Mouse (Mus musculus) B cell, adult 2 months (primary cell): Measurements from ENCODE around the gene Gm572.

ENCODE experiments used
- DNase-seq, 2 experiments: peaks; one replicate each; pipeline ENCODE4 v3.0.0; 2022

The Gm572 gene

DNA sequence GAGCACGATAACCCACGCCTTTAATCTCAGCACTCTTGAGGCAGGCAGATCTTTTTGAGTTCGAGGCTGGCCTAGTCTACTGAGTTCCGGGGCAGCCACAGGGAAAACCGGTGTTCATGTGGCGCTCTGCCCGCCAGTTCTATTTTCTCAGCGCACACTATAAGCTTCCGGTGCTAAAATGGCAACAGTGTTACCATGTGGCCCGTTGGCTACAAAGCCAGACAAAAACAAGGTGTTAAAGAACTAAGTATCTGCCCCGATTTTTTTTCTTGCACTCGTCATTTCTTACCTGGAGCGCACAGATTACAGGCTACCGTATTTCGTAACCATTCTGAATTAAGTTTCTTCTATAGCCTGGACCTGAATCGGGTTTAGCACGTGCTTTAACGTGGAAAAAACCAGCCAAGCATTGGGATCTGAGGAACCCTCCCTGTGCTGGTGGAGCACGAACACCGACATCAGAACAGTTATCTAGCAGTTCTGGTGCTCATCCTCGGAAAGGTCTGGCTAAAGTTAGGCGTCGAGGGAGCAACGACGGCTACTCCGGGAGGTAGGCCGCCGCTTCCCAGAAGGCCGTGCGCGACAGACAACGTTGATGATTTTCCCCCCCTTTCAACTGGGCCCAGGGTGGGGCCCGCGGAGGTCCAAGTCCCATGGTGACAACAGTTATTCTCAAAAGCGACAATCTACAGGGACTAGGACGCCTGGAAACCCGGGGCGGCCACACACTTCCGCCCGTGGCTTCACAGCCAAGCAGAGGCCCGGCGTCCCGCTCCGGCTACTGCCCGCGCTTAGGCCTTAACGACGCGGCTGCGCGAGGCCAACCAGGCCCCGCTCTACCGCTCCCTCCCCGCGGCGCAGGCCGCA lies 17.1 kb upstream of the Gm572 start:
- DNase-seq, result peak; percentile 60 to 62

GRCm38 (mm10) chr4:148626623-148627185 lies 16.4 kb upstream of the Gm572 start, which contains the start of gene Tardbp:
TSS of gene Tardbp (minus strand) at chr4:148627019.
- DNase-seq, result peak; percentile 98

GRCm38 (mm10) chr4:148627246-148627645 lies 15.9 kb upstream of the Gm572 start:
- no peak for DNase-seq

- no peak for DNase-seq
These were observed 11.0 kb upstream of the Gm572 start for GRCm38 (mm10) chr4:148632013-148632692.

GRCm38 (mm10) chr4:148633395-148634061 lies 9.6 kb upstream of the Gm572 start:
- no peak for DNase-seq

GRCm38 (mm10) chr4:148635309-148635708 lies 7.8 kb upstream of the Gm572 start:
- no peak for DNase-seq

DNA sequence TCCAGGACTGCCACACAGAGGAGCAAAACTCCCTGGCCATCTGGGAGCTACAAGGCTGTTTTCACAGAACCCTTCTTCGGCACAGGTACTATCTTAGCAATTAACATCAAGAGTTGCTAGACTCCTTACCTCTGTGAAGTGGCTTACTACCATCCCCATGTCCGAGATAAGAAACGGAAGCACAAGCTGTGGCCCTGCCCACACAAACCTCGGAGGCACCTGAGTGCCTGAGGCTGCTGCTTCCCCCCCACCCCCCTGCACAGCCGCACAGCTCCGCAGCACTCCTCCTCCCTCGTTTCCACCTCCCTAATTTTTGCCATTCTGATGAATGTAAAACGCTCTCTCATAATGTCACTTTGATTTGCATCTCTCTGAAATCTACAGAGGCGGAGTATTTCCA lies 4.8 kb upstream of the Gm572 start:
- DNase-seq, result no peak

GRCm38 (mm10) chr4:148639455-148639854 lies 3.7 kb upstream of the Gm572 start:
- no peak for DNase-seq

- DNase-seq, result no peak
These were observed 2.0 kb upstream of the Gm572 start for GRCm38 (mm10) chr4:148641121-148641520.

GRCm38 (mm10) chr4:148644157-148644511 lies 1.0 kb downstream of the Gm572 start:
- peak; percentile 84 to 87 for DNase-seq

DNA sequence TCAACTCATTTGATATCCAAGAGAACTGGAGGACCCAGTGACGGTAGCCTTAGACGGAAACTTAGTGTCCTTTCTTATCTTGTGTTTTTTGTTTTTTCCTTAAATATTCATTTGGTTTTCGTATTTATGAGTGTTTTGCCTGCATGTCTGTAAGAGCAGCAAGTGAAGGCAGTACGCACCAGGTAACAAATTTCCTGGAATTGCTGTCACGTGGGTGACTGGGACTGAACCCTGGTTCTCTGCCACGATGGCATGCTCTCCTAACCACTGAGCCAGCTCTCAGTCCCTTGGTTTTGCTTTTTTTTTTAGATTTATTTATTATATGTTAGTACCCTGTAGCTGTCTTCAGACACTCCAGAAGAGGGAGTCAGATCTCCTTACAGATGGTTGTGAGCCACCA lies 1.8 kb downstream of the Gm572 start:
- no peak for DNase-seq

- DNase-seq, result no peak
These were observed 3.5 kb downstream of the Gm572 start for GRCm38 (mm10) chr4:148646616-148647015.

DNA sequence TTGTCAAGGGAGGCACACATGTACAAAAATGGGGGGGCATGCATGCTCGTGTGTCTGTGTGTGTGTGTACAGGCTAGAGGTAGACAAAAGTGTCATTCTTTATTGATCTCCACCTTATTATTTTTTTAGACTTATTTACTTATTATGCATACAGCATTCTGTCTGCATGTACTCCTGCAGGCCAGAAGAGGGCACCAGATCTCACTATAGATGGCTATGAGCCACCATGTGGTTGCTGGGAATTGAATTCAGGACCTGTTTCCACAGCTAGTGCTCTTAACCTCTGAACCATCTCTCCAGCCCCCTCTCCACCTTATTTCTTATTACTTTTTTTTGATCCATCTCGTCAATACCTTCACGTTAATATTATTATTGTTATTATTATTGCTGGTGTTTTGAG lies 6.2 kb downstream of the Gm572 start:
- DNase-seq, result peak in 1 of 2 experiments; percentile 12

DNA sequence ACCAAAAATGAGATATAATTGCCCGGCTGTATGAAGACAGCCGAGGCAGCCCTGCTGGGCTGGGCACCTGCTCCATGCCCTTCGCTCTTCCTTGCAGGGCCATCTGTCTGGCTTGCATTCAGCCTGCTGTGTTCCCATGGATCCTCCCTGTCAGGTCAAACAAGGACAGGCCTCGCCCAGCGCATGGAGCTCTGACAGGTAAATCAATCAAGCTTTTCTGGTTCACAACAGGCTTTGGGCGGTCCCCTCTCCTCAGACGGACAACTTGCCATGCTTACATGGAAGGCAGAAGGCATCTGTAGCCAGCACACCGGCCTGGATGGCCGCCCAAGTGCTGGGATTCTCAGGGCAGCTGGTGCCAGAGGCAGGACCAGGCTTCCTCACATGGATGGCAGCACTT lies 7.9 kb downstream of the Gm572 start:
- no peak for DNase-seq

- DNase-seq, result peak; percentile 13 to 28
These were observed 11.7 kb downstream of the Gm572 start for GRCm38 (mm10) chr4:148654701-148655398.

- DNase-seq, result no peak
These were observed 13.7 kb downstream of the Gm572 start for GRCm38 (mm10) chr4:148656691-148657258.

GRCm38 (mm10) chr4:148657776-148658175 lies 14.7 kb downstream of the Gm572 start:
- no peak for DNase-seq

DNA sequence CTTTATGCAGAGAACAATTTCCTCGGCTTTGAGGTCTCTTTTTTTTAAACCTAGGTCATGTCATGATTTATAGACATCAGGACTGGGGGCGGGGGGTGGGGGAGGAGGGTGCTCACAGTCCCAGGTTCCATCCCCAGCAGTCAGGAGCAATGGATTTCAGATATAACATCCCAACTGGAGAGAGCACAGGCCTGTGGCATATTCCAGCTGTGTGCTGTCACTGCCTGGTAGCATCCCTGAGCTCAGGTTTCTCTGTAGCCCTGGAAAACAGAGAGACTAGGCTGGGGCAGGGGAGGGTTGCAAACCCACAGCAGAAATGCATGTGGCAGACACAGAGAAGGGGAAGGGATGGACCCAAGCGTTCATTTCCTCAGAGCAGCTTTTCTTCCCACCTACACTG lies 17.1 kb downstream of the Gm572 start:
- DNase-seq, result no peak

DNA sequence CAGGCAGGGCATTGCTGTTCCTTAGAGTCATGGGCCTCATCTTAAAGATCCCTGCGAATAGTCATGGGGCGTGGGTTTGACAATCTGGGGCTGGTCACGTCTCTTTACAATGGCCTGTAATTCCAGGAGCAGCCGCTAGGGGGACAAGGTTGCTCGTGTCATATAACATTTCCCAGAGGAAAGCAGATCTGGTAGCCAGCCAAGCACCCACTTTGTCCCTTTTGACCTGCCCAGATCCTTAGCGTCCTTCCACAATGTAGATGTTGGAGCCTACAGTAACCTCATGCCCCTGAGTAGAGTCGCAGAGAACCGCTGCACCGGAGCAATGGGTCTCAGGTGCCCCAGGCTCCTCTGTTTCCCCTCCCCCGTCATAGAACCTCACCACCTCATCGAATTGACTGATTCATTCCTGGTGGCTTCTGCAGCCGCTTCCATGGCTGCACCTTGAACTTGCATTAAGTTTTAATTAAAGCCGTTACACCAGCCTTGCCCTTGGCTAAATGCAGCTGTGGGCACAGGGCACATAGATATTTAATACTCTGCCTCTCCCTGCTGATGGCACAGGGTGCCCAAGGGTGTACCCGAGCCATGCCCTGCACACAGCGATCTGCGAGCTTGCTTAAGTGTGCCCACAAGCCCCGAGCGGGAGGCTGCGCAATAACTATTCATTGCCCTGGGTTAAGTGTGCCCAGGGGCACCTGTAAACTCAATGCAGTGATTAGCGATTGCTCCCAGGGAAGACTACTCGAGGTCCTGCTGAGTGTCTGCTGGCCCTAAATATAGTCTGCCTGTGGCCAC lies 19.2 kb downstream of the Gm572 start:
- peak; percentile 80 to 82 for DNase-seq

GRCm38 (mm10) chr4:148663326-148663725 lies 20.2 kb downstream of the Gm572 start:
- no peak for DNase-seq

- DNase-seq, result no peak
These were observed 20.9 kb downstream of the Gm572 start for GRCm38 (mm10) chr4:148664021-148664420.
